Comparison of ENCODE assay signal across 8 mouse cellular contexts in genomic region chr19:40437651-40438068, GRCm38 (mm10).
DNase-seq lines count a peak whose midpoint lies in the region; ATAC-seq and TF ChIP-seq lines count a peak whose summit lies in the region.

No protein-coding gene starts in this region.

- H3K27me3 ChIP-seq in testis, adult 2 months (ENCODE audit: control insufficient read depth, insufficient read depth, low read length): no peaks in the 10 kb centered on the region
- H3K27me3 ChIP-seq in heart, embryonic 11.5 days (ENCODE audit: control insufficient read depth, insufficient read depth, low read length): no peaks in the 10 kb centered on the region
- H3K27me3 ChIP-seq in myocyte (ENCODE audit: control insufficient read depth, insufficient read depth, insufficient read length): no peaks in the 10 kb centered on the region

- peak overlapping the region; percentile 42 for H3K4me2 ChIP-seq in heart, embryonic 11.5 days
- H3K4me2 ChIP-seq in myocyte (ENCODE audit: low read depth): no peak overlapping the region

- ATAC-seq in heart, embryonic 11.5 days (replicated peaks; ENCODE audit: insufficient number of reproducible peaks, low FRiP score, low TSS enrichment): peak; percentile 44

- TF ChIP-seq POLR2A in testis, adult 2 months (IDR thresholded peaks at IDR 0.05; ENCODE audit: control insufficient read depth, low read depth, low read length): no peak
- no peak for TF ChIP-seq POLR2A in myocyte (IDR thresholded peaks at IDR 0.05; ENCODE audit: insufficient read length, low read depth)

- no peak overlapping the region for H3ac ChIP-seq in myocyte (ENCODE audit: control insufficient read depth, insufficient read length)

- 22% methylated on average over 9 of the region's 9 CpGs for WGBS in heart, embryonic 11.5 days (ENCODE audit: insufficient replicate concordance)

- H3K9ac ChIP-seq in heart, embryonic 11.5 days (ENCODE audit: low read depth, low read length): peak overlapping the region; percentile 4; the same call in 1 of the 2 replicates

- H3K27ac ChIP-seq in testis, adult 2 months (ENCODE audit: control insufficient read depth, insufficient read depth, low read depth, low read length): peak overlapping the region; percentile 54
- H3K27ac ChIP-seq in heart, embryonic 11.5 days (ENCODE audit: low read depth, low read length): peak overlapping the region; percentile 76

- H3K79me2 ChIP-seq in myocyte (ENCODE audit: control insufficient read depth, insufficient read depth): peaks cover 3% of the 10 kb centered on the region

- peaks cover 6% of the 10 kb centered on the region; the same call in 1 of the 2 replicates for H3K4me1 ChIP-seq in testis, adult 2 months (ENCODE audit: control insufficient read depth, insufficient read depth, low read length)
- H3K4me1 ChIP-seq in heart, embryonic 11.5 days (ENCODE audit: control insufficient read depth, insufficient read depth, low read length): peaks cover 72% of the 10 kb centered on the region

- DNase-seq in testis, postnatal 10 days (ENCODE audit: low spot score): no peak
- peak; percentile 44 to 78 for DNase-seq in kidney, postnatal 25 days
- DNase-seq in ovary, postnatal 14 days (ENCODE audit: low spot score): no peak
- no peak for DNase-seq in layer of hippocampus, postnatal 36 days
- DNase-seq in urinary bladder, postnatal 4 days (ENCODE audit: low spot score in 2 of 2): no peak

- no peak for TF ChIP-seq CTCF in testis, adult 2 months (IDR thresholded peaks at IDR 0.05; ENCODE audit: control insufficient read depth, insufficient read depth, insufficient replicate concordance, low read depth, low read length)

- H3K36me3 ChIP-seq in testis, adult 2 months (ENCODE audit: control insufficient read depth, insufficient read depth, low read length): no peaks in the 10 kb centered on the region
- H3K36me3 ChIP-seq in heart, embryonic 11.5 days (ENCODE audit: control insufficient read depth, insufficient read depth, low read length): no peaks in the 10 kb centered on the region
- H3K36me3 ChIP-seq in myocyte (ENCODE audit: control insufficient read depth, insufficient read depth): no peaks in the 10 kb centered on the region

- H3K9me3 ChIP-seq in heart, embryonic 11.5 days (replicated peaks; ENCODE audit: control insufficient read depth, low read length): no peaks in the 10 kb centered on the region

- no peak overlapping the region for H3K4me3 ChIP-seq in testis, adult 2 months (ENCODE audit: control insufficient read depth, low read depth, low read length)
- no peak overlapping the region for H3K4me3 ChIP-seq in heart, embryonic 11.5 days (ENCODE audit: low read depth, low read length)
- H3K4me3 ChIP-seq in myocyte: no peak overlapping the region

TF ChIP-seq in myocyte, 11 proteins besides CTCF, POLR2A, EP300 and RAD21:
- TF ChIP-seq MYOG (IDR thresholded peaks at IDR 0.05; ENCODE audit: control insufficient read depth in 1 of 3, insufficient read depth in 1 of 3, insufficient read length in 2 of 3, low read depth in 2 of 3): peak in 1 of 3 experiments; percentile 3
- no peak for TF ChIP-seq SRF (IDR thresholded peaks at IDR 0.05; ENCODE audit: control insufficient read depth, insufficient read length, low read depth)
- no peak for TF ChIP-seq REST (IDR thresholded peaks at IDR 0.05; ENCODE audit: insufficient read depth, insufficient read length)
- peak in 2 of 3 experiments; percentile 45 to 85 for TF ChIP-seq MYOD1 (IDR thresholded peaks at IDR 0.05; ENCODE audit: control insufficient read depth in 1 of 3, insufficient read length in 2 of 3, low read depth in 2 of 3)
- no peak for TF ChIP-seq E2F4 (IDR thresholded peaks at IDR 0.05; ENCODE audit: insufficient read depth)
- TF ChIP-seq TCF3 (IDR thresholded peaks at IDR 0.05; ENCODE audit: insufficient read length, low read depth): no peak
- no peak for TF ChIP-seq POLR2AphosphoS2 (IDR thresholded peaks at IDR 0.05; ENCODE audit: insufficient read length, low read depth)
- no peak for TF ChIP-seq USF1 (IDR thresholded peaks at IDR 0.05; ENCODE audit: low read depth)
- no peak for TF ChIP-seq CEBPB (IDR thresholded peaks at IDR 0.05; ENCODE audit: insufficient read depth, poor library complexity, severe bottlenecking)

Comparison
In these comparisons a context has a peak if more than half of its experiments do, and no peak if none do; other contexts are left out.
1. DNase-seq: peak in kidney, postnatal 25 days (2 of 2); none in testis, postnatal 10 days (single experiment), ovary, postnatal 14 days (single experiment), layer of hippocampus, postnatal 36 days (0 of 2) and urinary bladder, postnatal 4 days (0 of 2).